Mouse (Mus musculus) lung, embryonic 16.5 days (tissue): ENCODE data around the gene Gm21891. TPM values are rescaled to one million over a fixed set of nuclear protein-coding genes. Genes with fewer than 3 reads are reported as not detected.
"Not testable (repeated sequence)": the region's sequence is repeated elsewhere in the genome, so short reads cannot be mapped to it uniquely, and the experiment has no call there.

Experiments
- ATAC-seq: fragments of 200-750 bp; cut with Nextera tagmentation; 2 replicates; pipeline ENCODE4 v1.8.0; 2017; ENCODE audit warnings: low read depth, mild to moderate bottlenecking, moderate library complexity
- H3K27ac ChIP-seq: fragments of 300-500 bp; sonication (generic); 2 replicates; pipeline ENCODE4 v1.5.1; 2014; ENCODE audit warnings: mild to moderate bottlenecking, control low read depth, low read length
- H3K27me3 ChIP-seq: fragments of 300-500 bp; sonication (generic); 2 replicates; pipeline ENCODE4 v1.6.1; 2014; ENCODE audit warnings: low read depth, low read length, mixed read lengths; ENCODE audit not compliant: control insufficient read depth, insufficient read depth
- H3K36me3 ChIP-seq: fragments of 300-500 bp; sonication (generic); 2 replicates; pipeline ENCODE4 v1.6.1; 2014; ENCODE audit warnings: low read length; ENCODE audit not compliant: control insufficient read depth, insufficient read depth
- H3K4me1 ChIP-seq: fragments of 300-500 bp; sonication (generic); replicated peaks from 2 replicates; pipeline ENCODE4 v1.6.1; 2014; ENCODE audit warnings: low read length, mixed read lengths; ENCODE audit not compliant: control insufficient read depth, insufficient read depth
- H3K4me2 ChIP-seq: fragments of 300-500 bp; sonication (generic); 2 replicates; pipeline ENCODE4 v1.6.1; 2014; ENCODE audit warnings: low read depth, low read length, control low read depth
- H3K4me3 ChIP-seq: fragments of 300-500 bp; sonication (generic); 2 replicates; pipeline ENCODE4 v1.5.1; 2014; ENCODE audit warnings: mild to moderate bottlenecking, low read length, control low read depth
- H3K9ac ChIP-seq: fragments of 300-500 bp; sonication (generic); 2 replicates; pipeline ENCODE4 v1.6.1; 2014; ENCODE audit warnings: low read length, control low read depth
- H3K9me3 ChIP-seq: fragments of 300-500 bp; sonication (generic); 2 replicates; pipeline ENCODE4 v1.6.1; 2016; ENCODE audit warnings: low read length; ENCODE audit not compliant: control insufficient read depth
- WGBS: fragments of 180-500 bp; shearing (Covaris S2); extraction: QIAGEN DNeasy Blood & Tissue Kit; methylation state at CpG from one replicate; pipeline ENCODE4 v1.1.7; 2014; 5-methylcytosine and 5-hydroxymethylcytosine counted together
- polyA plus RNA-seq: library from polyadenylated mRNA; unstranded; fragments of >200 nt; fragmentation: Nextera tagmentation; extraction: Ambion mirVana; gene quantifications from 2 replicates; pipeline ENCODE4 v1.2.1, GENCODE M21; 2015

The Gm21891 gene
- not detected in 2 replicates for polyA plus RNA-seq

DNA sequence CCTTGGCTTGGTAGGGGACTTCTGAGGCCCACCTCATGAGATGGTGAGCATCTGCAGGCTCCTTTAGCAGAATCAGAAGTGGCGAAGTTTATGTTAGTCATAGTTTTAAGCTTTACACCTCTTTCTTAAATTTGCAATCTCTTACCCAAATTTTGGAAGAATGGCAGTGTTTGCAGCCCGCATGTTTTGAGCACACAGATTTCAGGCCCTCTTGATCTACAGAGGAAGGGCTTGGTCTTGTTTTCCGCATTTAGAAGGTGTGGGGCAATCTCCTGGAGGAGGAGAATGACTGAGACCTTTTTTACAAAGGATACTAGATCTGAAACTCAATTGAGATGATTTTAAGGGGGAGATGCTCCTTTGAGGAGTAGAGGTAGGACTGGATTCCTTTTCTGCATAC lies at the start of gene Gm21891:
Gm21891 (minus strand) TSS at position 101 of the 400 bp plus-strand sequence.
- not testable (repeated sequence) for H3K4me3 ChIP-seq, H3K36me3 ChIP-seq, H3K9ac ChIP-seq, H3K27ac ChIP-seq, ATAC-seq, H3K9me3 ChIP-seq, H3K27me3 ChIP-seq, H3K4me1 ChIP-seq, H3K4me2 ChIP-seq
- whole genome bisulfite sequencing, result no CpG with 5 or more reads among the region's 3 CpGs

DNA sequence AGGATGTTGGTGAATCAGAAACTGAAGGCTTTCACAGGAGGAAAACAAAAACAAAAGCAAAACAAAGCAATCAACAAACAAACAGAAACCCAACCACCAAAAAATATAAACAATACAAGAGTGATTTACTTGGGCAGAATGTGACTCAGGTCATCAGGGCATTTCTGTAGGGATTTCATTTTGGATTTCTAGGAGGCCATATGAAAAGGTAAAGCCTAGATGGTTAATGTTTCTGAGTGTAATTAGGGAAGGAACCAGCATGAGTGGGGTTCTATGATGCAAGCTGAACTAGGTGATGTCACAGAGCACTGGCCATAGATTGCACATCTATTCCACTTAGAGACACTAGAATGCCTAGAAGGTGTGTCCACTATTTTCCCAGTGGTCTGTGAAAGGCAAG lies 28.4 kb upstream of the Gm21891 start, which contains the start of gene Gm21425:
Gm21425 (plus strand) TSS at position 301 of the 400 bp plus-strand sequence.
- H3K9ac ChIP-seq, H3K4me3 ChIP-seq, H3K4me1 ChIP-seq, H3K36me3 ChIP-seq, H3K27ac ChIP-seq, H3K27me3 ChIP-seq, H3K9me3 ChIP-seq, H3K4me2 ChIP-seq, ATAC-seq: not testable (repeated sequence)

Other genes starting within 250 kb of the Gm21891 start
- not detected in 2 replicates for gene Gm20807, start 90.6 kb downstream of the Gm21891 start, polyA plus RNA-seq
- not detected in 2 replicates for gene Gm21425, start 28.5 kb upstream of the Gm21891 start, polyA plus RNA-seq
- not detected in 2 replicates for gene Gm21828, start 90.4 kb upstream of the Gm21891 start, polyA plus RNA-seq
- gene Gm21440, start 118.9 kb upstream of the Gm21891 start, polyA plus RNA-seq, result not detected in 2 replicates
- gene Gm21454, start 119.0 kb upstream of the Gm21891 start, polyA plus RNA-seq, result not detected in 2 replicates
- not detected in 2 replicates for gene Gm21725, start 215.6 kb upstream of the Gm21891 start, polyA plus RNA-seq